Mouse (Mus musculus): ENCODE measurements around the gene Rps27. TPM values are rescaled to one million over a fixed set of nuclear protein-coding genes. Genes with fewer than 3 reads are reported as not detected.

Gene Rps27
- polyA plus RNA-seq, 1 experiment from 2014 or later, result 1,010 TPM

DNA sequence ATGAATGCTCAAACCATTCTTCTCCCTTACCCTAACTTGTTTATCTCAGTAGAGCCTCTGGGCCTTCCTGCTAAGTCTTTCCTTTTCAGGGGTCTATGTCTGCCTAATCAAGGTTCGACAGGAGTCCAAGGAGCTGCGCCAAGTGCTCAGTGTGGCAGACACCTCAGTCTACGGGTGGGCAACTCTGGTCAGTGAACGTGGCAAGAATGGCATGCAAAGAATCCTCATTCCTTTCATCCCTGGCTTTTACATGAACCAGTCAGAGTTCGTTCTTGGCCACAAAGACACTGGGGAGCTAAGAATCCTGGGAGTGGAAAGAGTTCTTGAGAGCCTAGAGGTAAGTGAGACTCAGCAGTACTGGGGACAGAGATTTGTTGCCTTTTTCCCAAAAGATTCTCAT is 9.8 kb downstream of the Rps27 start:
- Histone ChIP-seq H3K4me2 (replicated peaks) (no peak overlapping the region), H3K27ac (no peak overlapping the region), H3K4me3 (no peak overlapping the region), H3K4me1 (no peaks in the 10 kb centered on the region), H3K27me3 (no peaks in the 10 kb centered on the region), H3K9ac (no peak overlapping the region), H3K36me3 (peaks cover 12% of the 10 kb centered on the region), H3K9me3 (replicated peaks) (no peaks in the 10 kb centered on the region)
- 80% methylated on average over 5 of the region's 5 CpGs for WGBS
- ATAC-seq (ENCODE audit: low FRiP score), result no peak

DNA sequence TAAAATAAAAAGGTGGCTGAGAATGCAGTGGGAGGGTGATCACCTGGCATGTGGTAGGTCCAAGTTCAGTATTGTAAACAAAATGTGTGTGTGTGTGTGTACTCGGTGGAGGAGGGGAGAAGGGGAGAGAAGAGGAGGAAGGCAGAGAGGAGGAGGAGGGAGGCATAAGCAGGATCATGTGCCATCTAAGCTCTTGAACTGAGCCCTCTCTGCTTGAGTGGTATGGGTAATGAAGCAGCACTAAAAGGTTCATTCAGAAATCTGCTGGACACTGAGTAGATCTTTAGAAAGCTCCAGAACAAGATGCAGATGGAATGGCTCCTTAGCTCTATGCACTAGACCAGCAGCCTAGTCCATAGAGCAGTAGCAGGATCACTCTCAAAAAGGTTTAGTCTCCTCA is 10.6 kb downstream of the Rps27 start:
- no peaks in the 10 kb centered on the region for H3K27me3 ChIP-seq
- no peak overlapping the region for H3K9ac ChIP-seq
- WGBS, result 50% methylated on average over 1 of the region's 1 CpGs
- no peak overlapping the region for H3K27ac ChIP-seq
- ATAC-seq (ENCODE audit: low FRiP score), result no peak
- H3K4me3 ChIP-seq, result no peak overlapping the region
- H3K4me2 ChIP-seq (replicated peaks), result no peak overlapping the region
- H3K9me3 ChIP-seq (replicated peaks), result no peaks in the 10 kb centered on the region
- peaks cover 4% of the 10 kb centered on the region for H3K36me3 ChIP-seq
- no peaks in the 10 kb centered on the region for H3K4me1 ChIP-seq

DNA sequence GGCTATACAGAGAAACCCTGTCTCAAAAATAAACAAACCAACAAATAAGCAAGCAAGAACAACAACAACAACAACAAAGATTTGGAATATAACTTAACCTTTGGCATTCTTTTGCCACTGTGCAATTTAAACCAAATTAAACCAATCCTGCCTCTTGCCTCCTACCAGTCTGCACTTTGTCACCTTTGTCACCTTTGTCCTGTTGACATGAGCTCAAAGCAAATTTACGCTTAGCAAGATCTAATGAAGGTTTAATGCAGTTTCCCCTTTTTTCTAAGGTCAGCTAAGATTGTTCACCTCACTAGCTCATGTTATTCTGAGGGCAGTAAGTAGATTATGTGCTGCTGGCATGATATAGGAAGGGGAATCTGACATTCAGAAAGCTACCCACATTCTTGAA is 15.9 kb downstream of the Rps27 start:
- no peak overlapping the region for H3K4me2 ChIP-seq (replicated peaks)
- H3K9ac ChIP-seq, result no peak overlapping the region
- 81% methylated on average over 1 of the region's 1 CpGs for WGBS
- no peak for ATAC-seq (ENCODE audit: low FRiP score)
- H3K27me3 ChIP-seq, result no peaks in the 10 kb centered on the region
- no peaks in the 10 kb centered on the region for H3K36me3 ChIP-seq
- H3K4me1 ChIP-seq, result no peaks in the 10 kb centered on the region
- H3K9me3 ChIP-seq (replicated peaks), result no peaks in the 10 kb centered on the region
- H3K27ac ChIP-seq, result no peak overlapping the region
- no peak overlapping the region for H3K4me3 ChIP-seq

DNA sequence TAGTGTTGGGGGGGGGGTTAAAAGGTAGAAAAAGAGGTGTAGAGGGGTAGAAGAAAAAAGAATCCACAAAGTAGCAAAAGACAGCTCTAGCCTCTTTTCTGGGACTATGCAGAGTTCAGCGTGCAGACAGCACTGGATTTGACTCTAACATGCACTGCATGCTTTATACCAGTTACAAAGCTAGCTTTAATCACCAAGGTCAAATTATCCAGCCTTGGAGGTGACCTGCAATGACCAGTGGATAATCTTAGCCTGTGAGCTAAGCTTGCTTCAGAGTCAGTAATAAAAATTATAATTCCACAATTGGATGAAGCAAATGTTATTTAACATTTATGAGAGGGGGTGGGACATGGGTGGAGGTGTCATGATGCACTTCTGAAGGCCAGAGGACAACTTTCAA is 17.8 kb downstream of the Rps27 start:
- Histone ChIP-seq H3K36me3 (no peaks in the 10 kb centered on the region), H3K27ac (no peak overlapping the region), H3K27me3 (no peaks in the 10 kb centered on the region), H3K9ac (no peak overlapping the region), H3K4me3 (no peak overlapping the region), H3K4me1 (no peaks in the 10 kb centered on the region), H3K9me3 (replicated peaks) (no peaks in the 10 kb centered on the region), H3K4me2 (replicated peaks) (no peak overlapping the region)
- ATAC-seq (ENCODE audit: low FRiP score), result no peak
- 90% methylated on average over 1 of the region's 1 CpGs for WGBS

DNA sequence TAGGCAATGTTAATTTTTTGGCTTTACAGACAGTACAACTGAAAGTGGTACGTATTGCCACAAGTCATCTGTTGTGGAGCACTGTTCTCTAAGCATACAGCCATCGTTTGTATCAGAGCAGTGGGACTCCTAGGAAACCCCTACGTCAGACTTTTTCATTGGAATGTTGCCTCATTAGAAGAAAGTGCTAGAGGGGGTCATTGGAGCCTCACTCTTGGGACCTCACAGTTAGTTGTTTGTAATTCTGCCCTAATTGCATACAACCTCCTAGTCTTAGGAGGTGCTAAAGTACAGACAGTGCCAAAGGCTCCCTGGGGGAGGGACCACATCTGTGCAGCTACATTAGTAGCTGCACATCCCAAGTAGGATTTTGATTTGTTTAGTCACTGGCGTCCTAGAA is 18.7 kb downstream of the Rps27 start:
- Histone ChIP-seq H3K36me3 (no peaks in the 10 kb centered on the region), H3K27ac (no peak overlapping the region), H3K9ac (no peak overlapping the region), H3K27me3 (no peaks in the 10 kb centered on the region), H3K4me1 (no peaks in the 10 kb centered on the region), H3K4me3 (no peak overlapping the region), H3K9me3 (replicated peaks) (no peaks in the 10 kb centered on the region), H3K4me2 (replicated peaks) (no peak overlapping the region)
- no peak for ATAC-seq (ENCODE audit: low FRiP score)
- WGBS, result 67% methylated on average over 4 of the region's 4 CpGs

DNA sequence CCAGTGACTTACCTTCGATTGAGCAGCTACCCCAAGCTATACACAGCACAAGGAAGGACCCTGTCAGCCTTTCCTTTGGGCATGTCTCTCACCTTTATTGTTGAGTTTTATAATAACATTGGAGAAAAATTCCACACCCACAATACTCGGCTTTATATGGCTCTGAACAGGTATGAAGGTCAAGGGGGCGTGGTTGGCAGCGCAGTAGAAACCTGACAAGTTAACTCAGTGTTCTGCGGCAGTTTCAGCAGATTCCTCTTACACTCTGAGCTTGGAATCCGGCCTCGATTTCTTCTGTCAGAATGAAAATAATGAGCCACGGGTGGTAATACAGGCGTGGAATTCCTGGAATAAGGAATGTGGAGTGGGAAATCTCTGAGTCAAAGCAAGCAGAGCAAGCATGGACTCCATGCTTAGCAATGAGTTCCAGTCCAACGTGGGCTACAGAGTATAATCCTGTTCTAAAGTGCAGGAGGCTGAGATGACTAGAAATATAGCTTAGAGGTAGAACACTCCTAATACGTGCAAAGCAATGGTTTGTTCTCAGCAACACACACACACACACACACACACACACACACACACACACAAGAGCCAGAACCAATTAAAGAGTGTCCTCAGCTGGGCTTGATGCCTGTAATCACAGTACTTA is 22.5 kb downstream of the Rps27 start:
- Histone ChIP-seq H3K27ac (no peak overlapping the region), H3K9ac (no peak overlapping the region), H3K27me3 (no peaks in the 10 kb centered on the region), H3K9me3 (replicated peaks) (no peaks in the 10 kb centered on the region), H3K36me3 (no peaks in the 10 kb centered on the region), H3K4me1 (no peaks in the 10 kb centered on the region), H3K4me2 (replicated peaks) (no peak overlapping the region), H3K4me3 (no peak overlapping the region)
- WGBS, result 78% methylated on average over 11 of the region's 11 CpGs
- no peak for ATAC-seq (ENCODE audit: low FRiP score)

DNA sequence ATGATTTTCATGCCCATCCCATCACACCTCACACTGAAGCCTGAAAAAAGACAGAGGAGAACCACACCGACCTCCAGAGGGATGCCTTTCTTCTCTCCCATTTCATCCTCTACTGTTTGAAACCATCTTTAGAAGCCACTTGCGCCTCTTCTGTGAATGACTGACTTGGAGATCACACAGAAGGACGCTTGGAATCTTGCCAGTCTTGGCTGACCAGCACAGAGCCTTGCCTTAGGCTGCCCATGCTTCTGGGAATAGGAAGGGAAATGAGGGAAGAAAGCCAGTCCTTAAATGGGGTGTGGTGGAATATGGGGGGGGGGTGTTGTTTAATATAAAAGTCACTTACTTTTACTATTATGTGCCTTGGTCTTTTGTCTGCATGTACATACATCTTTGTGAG is 29.9 kb downstream of the Rps27 start:
- no peaks in the 10 kb centered on the region for H3K4me1 ChIP-seq
- no peaks in the 10 kb centered on the region for H3K27me3 ChIP-seq
- H3K9ac ChIP-seq, result no peak overlapping the region
- no peaks in the 10 kb centered on the region for H3K36me3 ChIP-seq
- H3K27ac ChIP-seq, result no peak overlapping the region
- 72% methylated on average over 3 of the region's 3 CpGs for WGBS
- H3K4me2 ChIP-seq (replicated peaks), result no peak overlapping the region
- no peak for ATAC-seq (ENCODE audit: low FRiP score)
- no peak overlapping the region for H3K4me3 ChIP-seq
- H3K9me3 ChIP-seq (replicated peaks), result no peaks in the 10 kb centered on the region

DNA sequence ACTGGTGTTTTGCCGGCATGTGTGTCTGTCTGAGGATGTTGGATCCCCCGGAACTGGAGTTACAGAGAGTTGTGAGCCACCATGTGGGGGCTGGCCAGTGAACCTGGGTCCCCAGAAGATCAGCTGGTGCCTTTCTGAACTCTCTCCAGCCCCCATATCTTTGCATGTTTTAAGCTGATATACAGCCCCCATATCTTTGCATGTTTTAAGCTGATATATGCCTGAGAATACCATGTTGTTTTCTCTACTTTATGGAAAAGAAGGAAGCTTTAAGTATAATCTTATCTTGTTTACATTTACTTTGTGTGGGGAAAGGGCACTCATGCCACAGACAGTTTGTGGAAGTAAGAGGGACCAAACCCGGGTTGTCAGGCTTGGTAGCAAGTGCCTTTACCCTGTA is 33.9 kb downstream of the Rps27 start:
- Histone ChIP-seq H3K4me1 (no peaks in the 10 kb centered on the region), H3K36me3 (no peaks in the 10 kb centered on the region), H3K4me2 (replicated peaks) (no peak overlapping the region), H3K27me3 (no peaks in the 10 kb centered on the region), H3K4me3 (no peak overlapping the region), H3K9me3 (replicated peaks) (no peaks in the 10 kb centered on the region), H3K9ac (no peak overlapping the region), H3K27ac (no peak overlapping the region)
- WGBS, result 80% methylated on average over 3 of the region's 3 CpGs
- no peak for ATAC-seq (ENCODE audit: low FRiP score)

Other genes with a start within 250 kb of the Rps27 start
- 137 and 141 TPM in 2 replicates for gene Hax1, start 214.9 kb downstream of the Rps27 start, polyA plus RNA-seq (2016; fragmentation: Nextera tagmentation; extraction: Ambion mirVana)
- gene 4933434E20Rik, start 162.0 kb downstream of the Rps27 start, polyA plus RNA-seq (2016; fragmentation: Nextera tagmentation; extraction: Ambion mirVana), result 187 and 198 TPM in 2 replicates
- 201 and 227 TPM in 2 replicates for gene Ubap2l, start 161.0 kb downstream of the Rps27 start, polyA plus RNA-seq (2016; fragmentation: Nextera tagmentation; extraction: Ambion mirVana)
- 510 and 525 TPM in 2 replicates for gene Tpm3, start 141.0 kb downstream of the Rps27 start, polyA plus RNA-seq (2016; fragmentation: Nextera tagmentation; extraction: Ambion mirVana)
- 0.51 and 0.75 TPM in 2 replicates for gene Nup210l, start 109.5 kb downstream of the Rps27 start, polyA plus RNA-seq (2016; fragmentation: Nextera tagmentation; extraction: Ambion mirVana)
- 26.9 and 27.4 TPM in 2 replicates for gene Rab13, start within 50 bp of the Rps27 start, polyA plus RNA-seq (2016; fragmentation: Nextera tagmentation; extraction: Ambion mirVana)
- 81.7 and 94.8 TPM in 2 replicates for gene Jtb, start 17.9 kb upstream of the Rps27 start, polyA plus RNA-seq (2016; fragmentation: Nextera tagmentation; extraction: Ambion mirVana)
- 4.8 and 5.3 TPM in 2 replicates for gene Creb3l4, start 29.9 kb upstream of the Rps27 start, polyA plus RNA-seq (2016; fragmentation: Nextera tagmentation; extraction: Ambion mirVana)
- gene Slc39a1, start 34.5 kb upstream of the Rps27 start, polyA plus RNA-seq (2016; fragmentation: Nextera tagmentation; extraction: Ambion mirVana), result 46.8 and 46.9 TPM in 2 replicates
- 20.5 and 25.8 TPM in 2 replicates for gene Crtc2, start 40.5 kb upstream of the Rps27 start, polyA plus RNA-seq (2016; fragmentation: Nextera tagmentation; extraction: Ambion mirVana)
- gene Dennd4b, start 51.5 kb upstream of the Rps27 start, polyA plus RNA-seq (2016; fragmentation: Nextera tagmentation; extraction: Ambion mirVana), result 6.2 and 6.7 TPM in 2 replicates
- 14.2 and 17.1 TPM in 2 replicates for gene Gatad2b, start 79.5 kb upstream of the Rps27 start, polyA plus RNA-seq (2016; fragmentation: Nextera tagmentation; extraction: Ambion mirVana)
- gene Slc27a3, start 176.3 kb upstream of the Rps27 start, polyA plus RNA-seq (2016; fragmentation: Nextera tagmentation; extraction: Ambion mirVana), result 32.9 and 35.3 TPM in 2 replicates
- 40.5 and 44.3 TPM in 2 replicates for gene Ints3, start 220.0 kb upstream of the Rps27 start, polyA plus RNA-seq (2016; fragmentation: Nextera tagmentation; extraction: Ambion mirVana)